ENCODE assay signal across 19 mouse cellular contexts in genomic region chr10:41972676-41973075, GRCm38 (mm10). TPM values are rescaled to one million over a fixed set of nuclear protein-coding genes. Genes with fewer than 3 reads are reported as not detected.
DNase-seq lines count a peak whose midpoint lies in the region; ATAC-seq lines count a peak whose summit lies in the region.
"Had no signal": no experiment of that assay in that cellular context is flagged by ENCODE, and none has a peak within 500 bp of the region (broad histone marks: within the 10 kb centered on the region; RNA-seq: fewer than 3 reads in every experiment).

No protein-coding gene starts in this region.

- no peaks in the 10 kb centered on the region for H3K27me3 ChIP-seq in heart, embryonic 15.5 days
- H3K27me3 ChIP-seq in heart, embryonic 11.5 days (ENCODE audit: control insufficient read depth, insufficient read depth, low read length) = no peaks in the 10 kb centered on the region
- H3K27me3 ChIP-seq in embryonic facial prominence, embryonic 10.5 days (replicated peaks; ENCODE audit: low read depth, poor library complexity, severe bottlenecking) = no peaks in the 10 kb centered on the region
- H3K27me3 ChIP-seq: forebrain, embryonic 15.5 days; intestine, embryonic 15.5 days; limb, embryonic 13.5 days; midbrain, embryonic 12.5 days had no signal

- no peak overlapping the region for H3K4me3 ChIP-seq in heart, embryonic 15.5 days
- H3K4me3 ChIP-seq in heart, embryonic 11.5 days (ENCODE audit: low read depth, low read length) = no peak overlapping the region
- no peak overlapping the region for H3K4me3 ChIP-seq in embryonic facial prominence, embryonic 10.5 days
- H3K4me3 ChIP-seq: forebrain, embryonic 15.5 days; hindbrain, embryonic 10.5 days; intestine, embryonic 15.5 days; limb, embryonic 13.5 days; midbrain, embryonic 12.5 days had no signal

- H3K9ac ChIP-seq in heart, embryonic 15.5 days = no peak overlapping the region
- H3K9ac ChIP-seq in heart, embryonic 11.5 days (ENCODE audit: low read depth, low read length) = no peak overlapping the region
- H3K9ac ChIP-seq: forebrain, embryonic 15.5 days; intestine, embryonic 15.5 days; limb, embryonic 13.5 days; midbrain, embryonic 12.5 days had no signal

- peaks cover 2% of the 10 kb centered on the region; the same call in 1 of the 2 replicates for H3K4me1 ChIP-seq in heart, embryonic 15.5 days (replicated peaks)
- H3K4me1 ChIP-seq in heart, embryonic 11.5 days (ENCODE audit: control insufficient read depth, insufficient read depth, low read length) = no peaks in the 10 kb centered on the region
- H3K4me1 ChIP-seq in embryonic facial prominence, embryonic 10.5 days = no peaks in the 10 kb centered on the region
- H3K4me1 ChIP-seq: forebrain, embryonic 15.5 days; hindbrain, embryonic 10.5 days; limb, embryonic 13.5 days; midbrain, embryonic 12.5 days had no signal

- H3K4me2 ChIP-seq in heart, embryonic 15.5 days = no peak overlapping the region
- H3K4me2 ChIP-seq in heart, embryonic 11.5 days = no peak overlapping the region
- H3K4me2 ChIP-seq: forebrain, embryonic 15.5 days; intestine, embryonic 15.5 days; limb, embryonic 13.5 days; midbrain, embryonic 12.5 days had no signal

- H3K36me3 ChIP-seq in heart, embryonic 15.5 days = no peaks in the 10 kb centered on the region
- H3K36me3 ChIP-seq in heart, embryonic 11.5 days (ENCODE audit: control insufficient read depth, insufficient read depth, low read length) = no peaks in the 10 kb centered on the region
- no peaks in the 10 kb centered on the region for H3K36me3 ChIP-seq in embryonic facial prominence, embryonic 10.5 days (replicated peaks)
- H3K36me3 ChIP-seq: forebrain, embryonic 15.5 days; hindbrain, embryonic 10.5 days; intestine, embryonic 15.5 days; limb, embryonic 13.5 days; midbrain, embryonic 12.5 days had no signal

- DNase-seq in spleen, postnatal 36 days (ENCODE audit: low spot score in 2 of 2) = peak; percentile 53 to 59
- no peak for DNase-seq in spleen, postnatal 10 days (ENCODE audit: low spot score in 2 of 2)
- DNase-seq in cerebellum, adult 9-11 months = no peak
- DNase-seq in embryonic facial prominence, embryonic 10.5 days (ENCODE audit: low spot score) = no peak
- DNase-seq: cerebellum, adult 11-12 months; embryo, embryonic 11 days; gastrocnemius, postnatal 14 days; kidney, postnatal 25 days; lung, postnatal 14 days had no signal

- WGBS in heart, embryonic 15.5 days = 68% methylated on average over 9 of the region's 9 CpGs
- WGBS in heart, embryonic 11.5 days (ENCODE audit: insufficient replicate concordance) = 65% methylated on average over 9 of the region's 9 CpGs
- WGBS in embryonic facial prominence, embryonic 10.5 days = 82% methylated on average over 9 of the region's 9 CpGs

- H3K27ac ChIP-seq in heart, embryonic 15.5 days = peak overlapping the region; percentile 39
- no peak overlapping the region for H3K27ac ChIP-seq in heart, embryonic 11.5 days (ENCODE audit: low read depth, low read length)
- H3K27ac ChIP-seq in embryonic facial prominence, embryonic 10.5 days (replicated peaks) = no peak overlapping the region
- H3K27ac ChIP-seq: forebrain, embryonic 15.5 days; hindbrain, embryonic 10.5 days; intestine, embryonic 15.5 days; limb, embryonic 13.5 days; midbrain, embryonic 12.5 days had no signal

- no peaks in the 10 kb centered on the region for H3K9me3 ChIP-seq in heart, embryonic 15.5 days (replicated peaks)
- H3K9me3 ChIP-seq in heart, embryonic 11.5 days (replicated peaks; ENCODE audit: control insufficient read depth, low read length) = no peaks in the 10 kb centered on the region
- no peaks in the 10 kb centered on the region for H3K9me3 ChIP-seq in embryonic facial prominence, embryonic 10.5 days
- H3K9me3 ChIP-seq: forebrain, embryonic 15.5 days; hindbrain, embryonic 10.5 days; intestine, embryonic 15.5 days; limb, embryonic 13.5 days; midbrain, embryonic 12.5 days had no signal

- no peak for ATAC-seq in heart, embryonic 15.5 days (replicated peaks; ENCODE audit: insufficient number of reproducible peaks, insufficient read depth, low FRiP score, low read depth)
- no peak for ATAC-seq in heart, embryonic 11.5 days (replicated peaks; ENCODE audit: insufficient number of reproducible peaks, low FRiP score, low TSS enrichment)
- ATAC-seq in granulocyte monocyte progenitor cell, adult 5-6 weeks (replicated peaks; ENCODE audit: poor library complexity, severe bottlenecking) = peak; percentile 43; the same call in 1 of the 2 replicates
- ATAC-seq in neutrophil, adult 5-6 weeks (ENCODE audit: extremely low read depth, insufficient number of reproducible peaks, low FRiP score, poor library complexity, severe bottlenecking) = peak; percentile 48; the same call in 1 of the 2 replicates
- ATAC-seq: activated CD4-positive, CD25-positive, alpha-beta regulatory T cell, adult 4 months; forebrain, embryonic 15.5 days; intestine, embryonic 15.5 days had no signal

RNA-seq across cellular contexts. Expression of gene Armc2, which starts 45.6 kb away (rescaled TPM):
- polyA plus RNA-seq in heart, embryonic 15.5 days (2015; fragmentation: Nextera tagmentation; extraction: Ambion mirVana) = 2.3 and 2.4 TPM in 2 replicates
- polyA plus RNA-seq in heart, embryonic 11.5 days (2014; fragmentation: Nextera tagmentation; extraction: Ambion mirVana) = 0.82 and 0.86 TPM in 2 replicates
- 0.41 TPM in 1 of 2 replicates, not detected in the other for total RNA-seq in granulocyte monocyte progenitor cell, adult 5-6 weeks (2014; fragmentation: Nextera tagmentation)
- 0.73 TPM in 1 of 2 replicates, not detected in the other for total RNA-seq in granulocyte monocyte progenitor cell, adult 5-6 weeks (2017)
- 0.25 TPM in 1 of 2 replicates, not detected in the other for total RNA-seq in neutrophil, adult 5-6 weeks (2017)
- 1.8 and 2.0 TPM in 2 replicates for polyA plus RNA-seq in embryonic facial prominence, embryonic 10.5 days (2016; fragmentation: Nextera tagmentation; extraction: Ambion mirVana)

Comparison
In these comparisons a context has a peak if more than half of its experiments do, and no peak if none do; other contexts are left out.
1. DNase-seq: peak in spleen, postnatal 36 days (2 of 2); none in spleen, postnatal 10 days (0 of 2), cerebellum, adult 9-11 months (single experiment) and embryonic facial prominence, embryonic 10.5 days (single experiment).
2. ATAC-seq: peak in granulocyte monocyte progenitor cell, adult 5-6 weeks (single experiment) and neutrophil, adult 5-6 weeks (single experiment); none in heart, embryonic 15.5 days (single experiment) and heart, embryonic 11.5 days (single experiment).